Mouse (Mus musculus) olfactory bulb, adult 2 months (tissue): Measurements from ENCODE around the gene Nrde2.

Experiments
- CTCF ChIP-seq: fragments of 200-500 bp; IDR thresholded peaks from 2 replicates; pipeline ENCODE4 v1.5.1; 2012; ENCODE audit warnings: low read depth, mild to moderate bottlenecking, low read length, moderate library complexity; ENCODE audit not compliant: insufficient read depth
- POLR2A ChIP-seq: fragments of 200-500 bp; IDR thresholded peaks from 2 replicates; pipeline ENCODE4 v1.6.1; 2012; ENCODE audit warnings: mild to moderate bottlenecking, low read depth, low read length, moderate library complexity; ENCODE audit not compliant: insufficient read depth

- 0 out of 2 replicates have a peak, but pooled peaks have one; percentile 11 for TF ChIP-seq CTCF
- TF ChIP-seq POLR2A: no peak
These were observed 6.7 kb upstream of the Nrde2 start for GRCm38 (mm10) chr12:100166177-100166576.
